Mouse (Mus musculus): ENCODE results near the gene March6.

The March6 gene

DNA sequence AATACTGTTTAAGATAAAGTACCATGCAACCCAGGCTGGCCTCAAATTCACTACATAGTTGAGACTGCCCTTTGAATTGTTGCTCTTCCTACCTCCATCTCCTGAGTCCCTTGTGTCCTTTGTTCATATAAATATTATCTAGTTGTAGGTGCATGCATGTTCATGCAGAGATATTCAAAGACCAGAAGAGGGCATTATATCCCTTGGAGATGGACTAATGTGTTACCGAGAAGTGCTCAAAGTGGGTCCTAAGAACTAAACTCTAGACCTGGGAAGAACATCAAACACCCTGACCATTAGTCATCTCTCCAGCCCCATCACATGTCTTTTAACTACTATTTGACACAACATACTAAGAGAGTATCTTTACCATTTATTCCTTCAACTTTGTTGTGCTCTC lies 13.7 kb downstream of the March6 start:
- DNase-seq (ENCODE audit: low read depth in 1 of 2, low spot score in 2 of 2): no peak

DNA sequence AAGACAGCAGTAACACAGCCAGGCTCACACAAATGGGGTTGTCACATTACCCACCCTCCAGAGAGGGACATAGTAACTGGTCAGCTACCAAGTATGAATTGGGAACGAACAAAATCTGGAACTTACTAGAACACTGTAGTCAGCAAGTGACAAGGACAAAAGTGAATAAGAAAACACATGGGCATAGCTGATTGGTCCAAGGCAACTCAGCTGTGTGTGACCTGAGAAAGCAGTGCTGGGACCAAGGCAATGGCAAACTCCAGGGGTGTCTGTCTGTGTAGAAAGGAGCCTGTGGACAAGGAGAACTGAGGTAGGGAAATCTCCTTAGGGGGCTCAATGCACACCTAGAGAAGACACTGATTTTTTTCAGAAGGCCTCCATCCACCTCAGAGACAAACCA lies 19.1 kb downstream of the March6 start:
- no peak for DNase-seq (ENCODE audit: low read depth in 1 of 2, low spot score in 2 of 2)

- DNase-seq (ENCODE audit: low read depth in 1 of 2, low spot score in 2 of 2): no peak
These were observed 19.5 kb downstream of the March6 start for GRCm38 (mm10) chr15:31511406-31511771.

DNA sequence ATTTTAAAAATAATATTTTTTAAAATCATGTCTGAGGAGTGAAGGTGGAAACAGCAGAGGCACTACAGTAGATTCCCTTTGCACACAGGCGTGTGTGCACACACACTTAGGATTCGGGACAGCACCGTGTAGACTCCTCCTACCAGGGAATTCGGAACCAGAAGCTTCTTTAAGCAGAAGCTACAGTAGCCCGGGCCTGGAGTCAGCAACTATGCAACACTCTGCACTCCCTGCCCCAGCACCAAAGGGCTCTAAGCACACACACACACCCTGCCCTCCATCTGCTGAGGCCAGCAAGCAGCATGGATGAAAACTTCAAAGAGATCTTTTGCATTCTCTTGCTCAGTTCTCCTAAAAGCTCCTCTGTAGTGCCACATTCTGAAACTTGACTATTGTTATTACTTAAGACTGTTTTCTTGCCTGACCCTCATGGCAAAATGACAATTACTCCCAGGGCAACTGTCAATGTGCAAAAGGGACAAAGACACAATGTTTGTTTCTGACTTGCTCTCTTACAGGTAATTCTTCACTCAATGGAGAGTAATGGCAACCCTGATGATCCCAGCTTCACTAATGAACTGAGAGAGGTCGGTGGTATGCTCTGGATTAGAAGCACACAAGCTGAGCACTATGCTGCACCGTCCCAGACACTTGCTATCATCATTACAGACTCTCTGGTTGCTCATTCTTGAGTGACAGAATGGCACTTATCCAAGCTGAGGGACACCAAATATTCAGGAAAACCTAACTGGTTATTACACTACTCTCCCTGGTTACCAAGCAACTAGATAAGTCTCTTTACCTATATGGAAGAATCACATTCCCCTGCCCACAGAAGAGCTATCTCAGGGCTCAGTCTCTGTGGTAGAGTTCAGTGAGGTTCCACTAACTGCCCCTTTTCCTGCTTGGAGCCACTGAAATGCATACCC lies 20.1 kb downstream of the March6 start:
- DNase-seq (ENCODE audit: low read depth in 1 of 2, low spot score in 2 of 2): no peak

GRCm38 (mm10) chr15:31505082-31505481 lies 25.8 kb downstream of the March6 start:
- no peak for DNase-seq (ENCODE audit: low read depth in 1 of 2, low spot score in 2 of 2)

DNA sequence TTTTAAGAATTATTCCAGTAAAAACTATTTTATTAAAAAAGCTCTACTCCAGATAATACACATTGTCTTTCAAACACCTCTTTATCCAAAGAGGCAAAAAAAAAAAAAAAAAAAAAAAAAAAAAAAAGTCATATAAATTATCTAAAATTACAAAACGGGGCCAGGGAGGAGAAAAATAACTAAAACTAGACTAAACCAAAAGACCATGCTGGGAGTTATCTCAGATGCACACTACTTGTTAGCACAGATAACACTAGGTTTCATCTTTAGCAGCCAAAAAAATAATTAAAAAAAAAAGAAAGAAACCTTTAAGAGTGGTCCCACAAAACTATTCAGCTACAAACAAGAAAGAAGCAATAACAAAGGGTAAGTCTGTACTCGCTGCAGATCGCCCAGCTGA lies 27.4 kb downstream of the March6 start:
- DNase-seq (ENCODE audit: low read depth in 1 of 2, low spot score in 2 of 2): no peak

- DNase-seq (ENCODE audit: low read depth in 1 of 2, low spot score in 2 of 2): no peak
These were observed 27.9 kb downstream of the March6 start for GRCm38 (mm10) chr15:31502996-31503395.

GRCm38 (mm10) chr15:31502313-31502712 lies 28.5 kb downstream of the March6 start:
- DNase-seq (ENCODE audit: low read depth in 1 of 2, low spot score in 2 of 2): no peak

- no peak for DNase-seq (ENCODE audit: low read depth in 1 of 2, low spot score in 2 of 2)
These were observed 36.0 kb downstream of the March6 start for GRCm38 (mm10) chr15:31494803-31495202.

- no peak for DNase-seq (ENCODE audit: low read depth in 1 of 2, low spot score in 2 of 2)
These were observed 36.5 kb downstream of the March6 start for GRCm38 (mm10) chr15:31494310-31494709.

DNA sequence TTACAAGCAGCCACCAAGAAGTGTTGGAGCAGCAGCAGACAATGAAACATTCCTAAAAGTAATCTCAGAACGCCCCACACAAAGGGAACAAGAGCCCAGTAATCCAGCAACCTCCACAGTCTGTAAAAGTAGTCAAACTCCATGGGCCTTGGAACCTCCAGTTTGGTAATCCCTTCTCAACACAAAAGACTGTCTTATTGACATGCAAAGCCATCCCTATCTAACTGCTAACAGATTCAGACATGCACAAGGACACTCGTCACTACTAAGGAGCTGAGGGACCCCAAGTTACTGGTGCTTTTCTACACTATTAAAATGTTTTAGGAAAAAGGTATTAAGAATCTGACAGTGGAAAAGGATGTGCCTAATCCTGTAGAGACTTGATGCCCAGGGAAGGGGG lies 43.4 kb downstream of the March6 start:
- no peak for DNase-seq (ENCODE audit: low read depth in 1 of 2, low spot score in 2 of 2)

GRCm38 (mm10) chr15:31476678-31477077 lies 54.2 kb downstream of the March6 start:
- no peak for DNase-seq (ENCODE audit: low read depth in 1 of 2, low spot score in 2 of 2)

DNA sequence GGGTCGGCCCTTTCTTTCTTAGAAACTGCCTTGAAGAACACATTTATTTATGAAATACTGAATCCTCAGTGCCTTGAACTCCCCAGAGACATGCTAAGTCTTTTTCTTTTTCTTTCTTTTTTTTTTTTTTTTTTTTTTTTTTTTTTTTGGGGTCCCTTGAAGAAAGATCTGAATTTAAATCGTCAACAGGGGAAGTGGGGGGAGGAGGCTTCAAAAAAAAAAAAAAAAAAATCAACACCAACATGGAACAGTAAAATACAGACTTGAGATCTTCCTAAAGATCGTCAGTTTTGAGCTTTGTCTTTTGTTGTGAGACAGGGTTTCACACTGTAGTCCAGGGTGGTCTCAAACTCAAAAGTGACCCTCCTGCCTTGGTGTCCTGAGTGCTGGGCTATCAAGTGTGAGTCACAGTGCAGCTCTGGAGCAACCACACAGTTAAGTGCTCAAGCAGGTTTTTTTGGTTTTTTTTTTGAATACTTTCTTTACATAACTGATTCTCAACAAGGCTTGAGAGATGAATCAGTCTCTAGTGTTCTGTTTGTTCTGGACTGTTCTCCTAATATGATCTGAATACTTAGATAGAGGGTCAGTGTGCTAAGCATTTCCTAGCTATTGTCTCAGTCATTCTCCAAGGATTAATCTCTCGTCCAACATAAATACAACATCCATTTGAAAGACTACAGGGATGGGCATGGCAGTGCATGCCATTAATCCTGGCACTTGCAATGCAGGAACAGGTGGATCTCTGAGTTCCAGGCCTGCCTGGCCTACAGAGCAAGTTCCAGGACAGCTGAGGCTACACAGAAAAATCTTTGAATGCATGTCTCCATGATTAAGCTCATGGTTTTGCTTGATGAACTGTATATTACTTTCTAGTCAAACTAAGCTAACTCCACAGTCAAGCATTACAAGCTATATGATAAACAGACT lies 57.9 kb downstream of the March6 start:
- no peak for DNase-seq (ENCODE audit: low read depth in 1 of 2, low spot score in 2 of 2)

DNA sequence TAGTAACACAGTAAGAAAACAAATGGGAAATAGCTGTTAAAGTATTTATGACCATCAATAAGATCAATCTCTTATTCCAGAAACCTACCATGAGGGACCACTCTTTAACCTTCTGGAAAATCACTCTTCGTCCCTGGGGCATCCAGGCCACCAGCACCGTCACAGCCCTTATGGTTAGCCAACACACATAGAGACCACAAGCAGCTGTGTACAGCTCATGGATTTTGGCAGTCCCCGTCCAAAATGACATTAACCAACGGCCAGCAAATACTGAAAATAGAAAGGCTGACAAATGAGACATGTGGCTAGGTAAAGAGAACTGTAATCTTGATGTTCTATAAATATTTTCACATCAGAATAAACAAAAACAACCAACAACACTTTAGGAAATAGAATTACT lies 59.3 kb downstream of the March6 start:
- DNase-seq (ENCODE audit: low read depth in 1 of 2, low spot score in 2 of 2): no peak

GRCm38 (mm10) chr15:31469497-31469896 lies 61.4 kb downstream of the March6 start:
- DNase-seq (ENCODE audit: low read depth in 1 of 2, low spot score in 2 of 2): no peak

DNA sequence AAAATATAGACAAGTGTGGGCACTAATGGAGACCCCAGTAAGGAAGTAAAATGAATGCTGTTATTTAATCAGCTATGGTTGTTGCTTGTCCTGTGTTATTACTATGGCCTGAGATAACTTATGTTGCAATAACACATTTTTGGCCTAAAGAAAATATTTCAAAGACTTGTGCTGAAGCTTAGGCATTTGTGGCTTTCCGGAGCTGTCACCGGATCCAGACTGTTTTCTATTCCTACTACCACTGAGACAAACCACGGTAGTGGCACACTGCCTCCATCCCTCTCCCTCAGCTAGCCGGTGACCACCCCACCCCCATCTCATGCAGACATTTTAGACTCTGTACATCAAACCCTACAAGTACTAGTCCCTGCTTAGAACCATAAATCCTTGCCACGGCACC lies 62.0 kb downstream of the March6 start:
- no peak for DNase-seq (ENCODE audit: low read depth in 1 of 2, low spot score in 2 of 2)

DNA sequence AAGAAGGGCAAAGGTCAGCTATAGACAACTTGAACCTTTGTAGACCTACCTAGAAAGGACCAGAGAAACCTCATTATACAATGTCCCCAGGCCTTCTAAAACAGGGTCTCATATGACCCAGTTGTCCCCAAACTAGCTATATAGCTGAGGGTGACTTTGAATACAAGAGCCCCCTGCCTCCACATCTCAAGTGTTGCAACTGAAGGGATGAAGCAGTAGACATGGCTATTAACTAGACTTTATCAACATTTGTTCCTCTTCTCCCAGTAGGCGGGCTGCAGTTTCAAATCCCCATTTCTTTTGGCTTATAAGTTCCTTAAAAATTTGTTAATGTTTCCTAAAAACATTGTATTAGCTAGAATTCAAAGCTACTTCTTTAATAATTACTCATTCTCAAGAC lies 64.1 kb downstream of the March6 start:
- DNase-seq (ENCODE audit: low read depth in 1 of 2, low spot score in 2 of 2): peak; percentile 12 to 31

DNA sequence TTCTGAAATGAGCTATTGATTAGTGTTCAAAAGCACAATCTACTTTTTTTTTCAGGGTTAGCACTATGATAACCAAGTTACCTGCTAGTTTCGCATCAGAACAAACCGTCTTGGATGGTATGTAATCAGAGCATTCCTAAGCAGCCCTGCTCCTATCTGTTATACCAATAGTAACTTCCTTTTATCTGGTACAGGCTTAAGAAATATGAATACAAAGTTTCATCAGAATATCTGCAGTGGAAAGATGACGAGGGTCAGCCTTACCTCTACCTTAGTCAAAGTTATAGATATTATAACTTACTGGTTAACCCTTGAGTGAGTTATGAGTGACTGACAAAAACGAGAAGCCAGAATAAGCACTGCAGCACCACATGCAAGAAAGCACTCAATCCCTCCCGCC lies 64.6 kb downstream of the March6 start:
- DNase-seq (ENCODE audit: low read depth in 1 of 2, low spot score in 2 of 2): no peak

GRCm38 (mm10) chr15:31465806-31466205 lies 65.0 kb downstream of the March6 start:
- DNase-seq (ENCODE audit: low read depth in 1 of 2, low spot score in 2 of 2): no peak

- DNase-seq (ENCODE audit: low read depth in 1 of 2, low spot score in 2 of 2): peak; percentile 20 to 46
These were observed 70.3 kb downstream of the March6 start for GRCm38 (mm10) chr15:31460571-31460970.

DNA sequence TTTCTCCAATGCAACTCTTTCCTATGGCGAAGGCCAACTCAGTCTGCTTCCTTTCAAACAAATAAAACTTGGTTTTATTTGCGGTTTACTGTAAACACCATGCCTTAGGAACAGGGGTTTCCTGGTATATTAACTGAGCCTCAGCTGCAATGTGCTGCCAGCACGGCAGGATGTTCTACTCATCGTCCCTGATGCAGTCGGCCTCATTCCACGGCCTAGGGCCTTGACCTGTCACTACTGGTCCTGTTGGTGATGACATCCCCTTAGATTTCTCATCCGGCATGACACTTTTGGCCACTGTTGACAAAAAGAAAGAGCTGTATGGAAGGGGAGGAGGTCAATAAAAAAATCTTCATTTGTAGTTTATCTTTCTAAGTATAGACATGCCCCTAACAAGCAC lies 72.8 kb downstream of the March6 start:
- no peak for DNase-seq (ENCODE audit: low read depth in 1 of 2, low spot score in 2 of 2)

GRCm38 (mm10) chr15:31456381-31456780 lies 74.5 kb downstream of the March6 start:
- no peak for DNase-seq (ENCODE audit: low read depth in 1 of 2, low spot score in 2 of 2)

All from monocyte, adult 2 months (primary cell).